Mouse (Mus musculus): ENCODE data around the gene Lmcd1. TPM values are rescaled to one million over a fixed set of nuclear protein-coding genes. Genes with fewer than 3 reads are reported as not detected.

The Lmcd1 gene
- polyA plus RNA-seq, 1 experiment from 2014 or later = 8.4 TPM

DNA sequence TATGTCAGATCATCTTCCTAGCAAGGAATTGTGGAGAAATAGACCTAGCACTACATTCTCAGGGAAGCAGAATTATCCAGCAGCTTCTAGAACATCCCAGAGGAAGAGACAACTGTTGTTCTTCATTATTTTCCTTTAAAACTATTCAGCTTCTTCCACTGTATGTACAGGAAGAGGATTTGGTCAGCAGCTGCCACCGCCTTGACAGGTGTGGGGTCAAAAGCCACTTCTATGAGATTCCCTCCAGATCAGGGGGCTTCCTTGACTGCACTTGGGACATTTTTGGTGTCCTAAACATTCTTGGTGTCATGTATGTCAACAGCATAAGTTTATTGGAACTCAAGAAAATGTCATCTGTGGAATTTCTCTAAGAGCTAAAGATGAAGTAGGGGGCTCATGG, 5.2 kb downstream of the Lmcd1 start:
- Histone ChIP-seq H3K9me3 (ENCODE audit: control insufficient read depth, low read length) (no peaks in the 10 kb centered on the region), H3K4me1 (replicated peaks; ENCODE audit: control insufficient read depth, insufficient read depth, low read length) (no peaks in the 10 kb centered on the region; the same call in 1 of the 2 replicates), H3K9ac (ENCODE audit: low read depth, low read length) (no peak overlapping the region), H3K4me3 (ENCODE audit: low read depth, low read length) (no peak overlapping the region), H3K27ac (ENCODE audit: low read depth, low read length) (no peak overlapping the region), H3K27me3 (ENCODE audit: control insufficient read depth, insufficient read depth, low read length) (no peaks in the 10 kb centered on the region), H3K4me2 (replicated peaks; ENCODE audit: low read depth, low read length) (no peak overlapping the region), H3K36me3 (ENCODE audit: control insufficient read depth, insufficient read depth, low read length) (no peaks in the 10 kb centered on the region)
- ATAC-seq (ENCODE audit: low FRiP score) (no peak), DNase-seq (ENCODE audit: low spot score) (no peak)
- 85% methylated on average over 1 of the region's 1 CpGs for WGBS

DNA sequence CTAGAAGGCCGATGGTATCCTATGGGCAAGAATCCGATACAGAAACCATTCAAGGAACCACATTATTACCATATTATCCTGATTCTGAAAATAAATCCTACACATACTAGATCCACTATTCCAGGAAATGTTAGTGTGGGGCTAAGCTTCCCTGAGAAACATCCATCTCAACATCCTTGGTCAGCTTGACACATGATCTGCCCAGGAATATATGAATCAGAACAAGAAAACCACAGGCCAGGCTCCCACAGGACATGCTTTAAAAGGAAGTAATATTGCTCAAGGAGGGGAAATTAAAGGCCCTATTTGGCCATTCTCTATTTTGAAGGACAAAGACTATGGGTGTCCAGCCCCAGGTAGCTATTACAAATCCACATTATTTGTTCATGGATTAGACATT, 6.6 kb downstream of the Lmcd1 start:
- no peak for ATAC-seq (ENCODE audit: low FRiP score)
- no peaks in the 10 kb centered on the region for H3K9me3 ChIP-seq (ENCODE audit: control insufficient read depth, low read length)
- no peak overlapping the region for H3K4me2 ChIP-seq (replicated peaks; ENCODE audit: low read depth, low read length)
- H3K4me1 ChIP-seq (replicated peaks; ENCODE audit: control insufficient read depth, insufficient read depth, low read length) = no peaks in the 10 kb centered on the region
- no peak overlapping the region for H3K4me3 ChIP-seq (ENCODE audit: low read depth, low read length)
- no peak overlapping the region for H3K27ac ChIP-seq (ENCODE audit: low read depth, low read length)
- no peaks in the 10 kb centered on the region for H3K27me3 ChIP-seq (ENCODE audit: control insufficient read depth, insufficient read depth, low read length)
- H3K36me3 ChIP-seq (ENCODE audit: control insufficient read depth, insufficient read depth, low read length) = no peaks in the 10 kb centered on the region
- 96% methylated on average over 2 of the region's 2 CpGs for WGBS
- no peak for DNase-seq (ENCODE audit: low spot score)
- no peak overlapping the region for H3K9ac ChIP-seq (ENCODE audit: low read depth, low read length)

DNA sequence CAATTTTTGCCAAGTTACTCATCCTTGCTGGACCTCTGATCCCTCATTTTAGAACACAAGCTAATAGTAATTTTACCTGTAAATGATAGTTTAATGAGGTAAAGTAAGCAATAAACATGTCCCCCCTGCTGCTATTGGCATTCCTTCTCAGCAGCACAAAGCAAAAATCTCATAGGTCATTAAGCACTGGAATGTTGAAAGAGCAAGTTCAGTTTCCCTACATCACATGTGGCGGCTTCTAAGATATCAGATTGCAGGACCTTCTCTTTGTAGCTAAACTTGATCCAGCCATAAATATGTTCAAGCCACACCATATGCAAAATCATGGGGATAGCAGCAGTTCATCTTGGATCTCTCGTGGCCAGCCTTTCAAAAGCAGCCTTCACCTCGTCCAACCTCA, 7.4 kb downstream of the Lmcd1 start:
- H3K4me2 ChIP-seq (replicated peaks; ENCODE audit: low read depth, low read length) = no peak overlapping the region
- 66% methylated on average over 3 of the region's 3 CpGs for WGBS
- no peaks in the 10 kb centered on the region for H3K4me1 ChIP-seq (replicated peaks; ENCODE audit: control insufficient read depth, insufficient read depth, low read length)
- ATAC-seq (ENCODE audit: low FRiP score) = no peak
- no peaks in the 10 kb centered on the region for H3K27me3 ChIP-seq (ENCODE audit: control insufficient read depth, insufficient read depth, low read length)
- H3K27ac ChIP-seq (ENCODE audit: low read depth, low read length) = no peak overlapping the region
- no peak overlapping the region for H3K4me3 ChIP-seq (ENCODE audit: low read depth, low read length)
- no peak for DNase-seq (ENCODE audit: low spot score)
- H3K9ac ChIP-seq (ENCODE audit: low read depth, low read length) = no peak overlapping the region
- H3K36me3 ChIP-seq (ENCODE audit: control insufficient read depth, insufficient read depth, low read length) = no peaks in the 10 kb centered on the region
- H3K9me3 ChIP-seq (ENCODE audit: control insufficient read depth, low read length) = no peaks in the 10 kb centered on the region

DNA sequence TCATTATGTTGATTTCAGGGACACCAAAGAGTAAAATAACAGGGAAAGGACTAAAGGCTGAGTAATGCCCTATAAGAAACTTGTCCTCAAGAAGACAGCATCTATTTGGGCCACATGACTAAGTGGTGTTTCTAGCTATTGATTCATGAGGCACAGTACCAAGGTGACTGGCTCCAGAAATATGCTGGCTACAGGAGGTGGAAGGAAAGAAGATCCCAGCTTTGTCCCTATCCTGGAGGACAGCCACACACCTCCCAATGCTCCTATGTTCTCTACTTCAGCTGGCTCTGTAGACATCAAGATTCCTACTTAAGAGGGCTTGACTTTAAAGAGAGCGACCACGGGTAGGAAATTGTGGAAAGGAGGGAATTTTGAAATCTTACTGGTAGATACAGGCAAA, 8.4 kb downstream of the Lmcd1 start:
- no peak overlapping the region for H3K9ac ChIP-seq (ENCODE audit: low read depth, low read length)
- no peaks in the 10 kb centered on the region for H3K9me3 ChIP-seq (ENCODE audit: control insufficient read depth, low read length)
- no peaks in the 10 kb centered on the region for H3K4me1 ChIP-seq (replicated peaks; ENCODE audit: control insufficient read depth, insufficient read depth, low read length)
- DNase-seq (ENCODE audit: low spot score) = no peak
- no peak for ATAC-seq (ENCODE audit: low FRiP score)
- H3K27ac ChIP-seq (ENCODE audit: low read depth, low read length) = no peak overlapping the region
- no peaks in the 10 kb centered on the region for H3K27me3 ChIP-seq (ENCODE audit: control insufficient read depth, insufficient read depth, low read length)
- H3K36me3 ChIP-seq (ENCODE audit: control insufficient read depth, insufficient read depth, low read length) = no peaks in the 10 kb centered on the region
- WGBS = 92% methylated on average over 2 of the region's 2 CpGs
- H3K4me3 ChIP-seq (ENCODE audit: low read depth, low read length) = no peak overlapping the region
- H3K4me2 ChIP-seq (replicated peaks; ENCODE audit: low read depth, low read length) = no peak overlapping the region

DNA sequence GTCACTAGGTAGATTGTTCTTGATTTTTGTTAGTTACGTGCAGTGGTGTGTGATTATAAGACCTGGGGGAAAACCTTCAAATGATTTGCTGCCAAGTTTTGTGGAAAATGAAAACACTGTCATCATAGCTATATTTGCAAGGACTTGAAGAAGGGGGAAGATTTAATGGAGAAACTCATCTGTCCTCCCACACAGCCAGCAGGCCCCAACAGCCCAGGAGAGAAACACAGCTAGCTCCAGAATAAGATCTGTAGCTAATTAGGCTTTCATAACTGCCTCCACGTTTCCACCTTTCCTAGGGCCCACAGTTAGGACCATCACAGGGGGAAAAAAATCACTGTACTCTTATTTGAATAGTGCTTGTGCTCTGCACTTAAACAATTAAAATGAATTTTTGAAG, 10.5 kb downstream of the Lmcd1 start:
- no peak for ATAC-seq (ENCODE audit: low FRiP score)

DNA sequence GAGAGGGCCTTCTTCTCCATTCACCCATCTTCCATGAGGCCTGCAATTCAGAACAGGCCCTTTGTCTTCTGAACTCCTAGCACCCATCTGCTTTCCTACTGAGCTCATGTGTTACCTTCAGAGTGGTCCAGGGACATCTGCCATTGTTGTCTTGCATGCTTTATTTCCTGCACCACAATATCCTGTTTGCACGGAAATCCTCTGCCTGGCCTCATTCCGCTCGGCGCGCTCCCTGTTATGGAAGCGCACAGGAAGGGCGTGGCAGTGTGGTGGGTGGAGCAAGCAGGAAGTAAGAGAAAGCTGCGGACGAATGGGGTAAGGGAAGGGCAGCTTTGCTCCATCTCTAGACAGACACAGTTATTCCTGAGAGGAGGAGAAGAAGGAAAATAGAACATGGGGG, 14.1 kb downstream of the Lmcd1 start:
- Histone ChIP-seq H3K9ac (ENCODE audit: low read depth, low read length) (no peak overlapping the region), H3K4me1 (replicated peaks; ENCODE audit: control insufficient read depth, insufficient read depth, low read length) (no peaks in the 10 kb centered on the region), H3K4me3 (ENCODE audit: low read depth, low read length) (no peak overlapping the region), H3K4me2 (replicated peaks; ENCODE audit: low read depth, low read length) (no peak overlapping the region), H3K27ac (ENCODE audit: low read depth, low read length) (no peak overlapping the region), H3K27me3 (ENCODE audit: control insufficient read depth, insufficient read depth, low read length) (no peaks in the 10 kb centered on the region), H3K36me3 (ENCODE audit: control insufficient read depth, insufficient read depth, low read length) (no peaks in the 10 kb centered on the region), H3K9me3 (ENCODE audit: control insufficient read depth, low read length) (no peaks in the 10 kb centered on the region)
- WGBS = 84% methylated on average over 9 of the region's 9 CpGs
- DNase-seq (ENCODE audit: low spot score) (no peak), ATAC-seq (ENCODE audit: low FRiP score) (no peak)

More for the DNA sequence above, 10.5 kb downstream of the Lmcd1 start:
- Histone ChIP-seq H3K9ac (ENCODE audit: low read depth, low read length) (no peak overlapping the region), H3K36me3 (ENCODE audit: control insufficient read depth, insufficient read depth, low read length) (no peaks in the 10 kb centered on the region), H3K9me3 (ENCODE audit: control insufficient read depth, low read length) (no peaks in the 10 kb centered on the region), H3K4me1 (replicated peaks; ENCODE audit: control insufficient read depth, insufficient read depth, low read length) (no peaks in the 10 kb centered on the region), H3K27ac (ENCODE audit: low read depth, low read length) (no peak overlapping the region), H3K27me3 (ENCODE audit: control insufficient read depth, insufficient read depth, low read length) (no peaks in the 10 kb centered on the region), H3K4me2 (replicated peaks; ENCODE audit: low read depth, low read length) (no peak overlapping the region), H3K4me3 (ENCODE audit: low read depth, low read length) (no peak overlapping the region)
- WGBS = 87% methylated on average over 2 of the region's 2 CpGs
- no peak for DNase-seq (ENCODE audit: low spot score)

DNA sequence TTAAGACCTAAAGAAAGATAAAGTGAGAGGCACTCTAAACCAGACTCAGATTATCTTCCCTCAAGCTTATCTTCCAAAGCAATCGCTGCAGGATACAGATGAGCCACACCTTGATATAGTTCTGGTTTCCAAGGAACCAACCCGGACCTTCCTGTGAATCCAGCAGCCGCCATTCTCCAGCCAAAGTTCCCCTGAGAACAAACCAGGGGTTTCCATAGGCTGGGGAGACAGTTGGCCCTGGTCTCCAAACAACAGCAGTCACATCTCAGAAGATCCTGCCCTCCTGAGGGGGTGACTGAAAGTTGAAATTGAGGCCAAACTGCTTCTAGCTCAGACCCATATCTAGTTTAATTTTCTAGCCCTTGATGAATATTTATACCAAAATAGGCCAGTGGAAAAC, 14.7 kb downstream of the Lmcd1 start:
- no peak overlapping the region for H3K4me3 ChIP-seq (ENCODE audit: low read depth, low read length)
- ATAC-seq (ENCODE audit: low FRiP score) = no peak
- H3K4me1 ChIP-seq (replicated peaks; ENCODE audit: control insufficient read depth, insufficient read depth, low read length) = no peaks in the 10 kb centered on the region
- DNase-seq (ENCODE audit: low spot score) = no peak
- no peaks in the 10 kb centered on the region for H3K9me3 ChIP-seq (ENCODE audit: control insufficient read depth, low read length)
- no peaks in the 10 kb centered on the region for H3K36me3 ChIP-seq (ENCODE audit: control insufficient read depth, insufficient read depth, low read length)
- no peaks in the 10 kb centered on the region for H3K27me3 ChIP-seq (ENCODE audit: control insufficient read depth, insufficient read depth, low read length)
- H3K27ac ChIP-seq (ENCODE audit: low read depth, low read length) = no peak overlapping the region
- 94% methylated on average over 3 of the region's 3 CpGs for whole genome bisulfite sequencing
- H3K4me2 ChIP-seq (replicated peaks; ENCODE audit: low read depth, low read length) = no peak overlapping the region
- H3K9ac ChIP-seq (ENCODE audit: low read depth, low read length) = no peak overlapping the region

DNA sequence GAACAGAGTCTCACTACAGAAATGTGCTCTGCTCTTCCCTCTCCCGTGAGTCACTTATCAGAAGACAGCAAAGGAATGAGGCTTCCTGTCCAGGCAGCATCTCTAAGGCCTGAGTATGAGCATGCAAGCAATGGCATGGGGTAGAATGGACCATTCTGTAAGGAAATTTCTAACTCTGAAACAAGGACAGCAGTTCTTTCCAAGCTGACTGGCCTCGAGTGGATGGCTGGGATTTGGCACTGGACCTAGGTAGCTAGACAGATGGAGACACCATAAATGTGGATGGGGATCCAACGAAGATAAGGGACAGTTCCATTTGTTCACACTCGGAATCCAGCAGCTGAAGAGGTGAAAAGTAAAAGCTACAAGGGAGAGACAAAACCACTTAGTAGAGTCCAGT, 17.6 kb downstream of the Lmcd1 start:
- WGBS = 90% methylated on average over 4 of the region's 4 CpGs

DNA sequence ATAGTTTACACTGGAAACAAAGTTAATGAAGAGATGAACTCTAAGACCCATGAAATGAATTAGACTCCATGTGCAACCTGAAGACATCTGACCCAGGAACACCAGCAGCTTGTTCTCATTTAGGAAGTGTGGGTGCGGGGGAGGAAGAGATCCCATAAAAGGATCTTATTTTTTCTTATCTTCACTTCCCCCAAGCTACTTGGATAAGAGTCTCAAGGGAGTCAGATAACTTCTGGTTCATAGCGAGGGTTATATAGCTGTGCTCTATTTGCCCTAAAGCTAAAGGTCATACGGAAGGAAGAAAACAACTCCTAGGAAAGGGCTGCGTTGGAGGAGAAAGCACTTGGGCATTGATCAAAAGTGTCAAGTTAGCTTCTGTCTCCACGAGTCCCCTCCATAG, 19.8 kb downstream of the Lmcd1 start:
- DNase-seq (ENCODE audit: low spot score) = no peak
- WGBS = 62% methylated on average over 5 of the region's 5 CpGs

More for the DNA sequence above, 17.6 kb downstream of the Lmcd1 start:
- Histone ChIP-seq H3K4me2 (replicated peaks; ENCODE audit: low read depth, low read length) (no peak overlapping the region), H3K9ac (ENCODE audit: low read depth, low read length) (no peak overlapping the region), H3K4me3 (ENCODE audit: low read depth, low read length) (no peak overlapping the region), H3K4me1 (replicated peaks; ENCODE audit: control insufficient read depth, insufficient read depth, low read length) (no peaks in the 10 kb centered on the region), H3K27me3 (ENCODE audit: control insufficient read depth, insufficient read depth, low read length) (no peaks in the 10 kb centered on the region), H3K9me3 (ENCODE audit: control insufficient read depth, low read length) (no peaks in the 10 kb centered on the region), H3K36me3 (ENCODE audit: control insufficient read depth, insufficient read depth, low read length) (no peaks in the 10 kb centered on the region), H3K27ac (ENCODE audit: low read depth, low read length) (no peak overlapping the region)
- ATAC-seq (ENCODE audit: low FRiP score) (no peak), DNase-seq (ENCODE audit: low spot score) (no peak)

More for the DNA sequence above, 19.8 kb downstream of the Lmcd1 start:
- no peaks in the 10 kb centered on the region for H3K36me3 ChIP-seq (ENCODE audit: control insufficient read depth, insufficient read depth, low read length)
- ATAC-seq (ENCODE audit: low FRiP score) = no peak
- no peaks in the 10 kb centered on the region for H3K9me3 ChIP-seq (ENCODE audit: control insufficient read depth, low read length)
- no peak overlapping the region for H3K27ac ChIP-seq (ENCODE audit: low read depth, low read length)
- H3K9ac ChIP-seq (ENCODE audit: low read depth, low read length) = no peak overlapping the region
- no peaks in the 10 kb centered on the region for H3K4me1 ChIP-seq (replicated peaks; ENCODE audit: control insufficient read depth, insufficient read depth, low read length)
- H3K27me3 ChIP-seq (ENCODE audit: control insufficient read depth, insufficient read depth, low read length) = no peaks in the 10 kb centered on the region
- no peak overlapping the region for H3K4me2 ChIP-seq (replicated peaks; ENCODE audit: low read depth, low read length)
- no peak overlapping the region for H3K4me3 ChIP-seq (ENCODE audit: low read depth, low read length)
